8 mouse cellular contexts compared by ENCODE assay signal in genomic region chr10:120377327-120377752, GRCm38 (mm10).
DNase-seq lines count a peak whose midpoint lies in the region; ATAC-seq and TF ChIP-seq lines count a peak whose summit lies in the region.

No protein-coding gene starts in this region.

- no peak for TF ChIP-seq CTCF in gastrocnemius, adult 2 months (IDR thresholded peaks at IDR 0.05)

- no peaks in the 10 kb centered on the region for H3K36me3 ChIP-seq in hindbrain, embryonic 14.5 days (replicated peaks; ENCODE audit: control insufficient read depth, insufficient read depth)

- 13% methylated on average over 19 of the region's 19 CpGs for WGBS in hindbrain, embryonic 14.5 days

- H3K9me3 ChIP-seq in hindbrain, embryonic 14.5 days (ENCODE audit: control insufficient read depth, low read length) = no peaks in the 10 kb centered on the region

- H3K4me3 ChIP-seq in gastrocnemius, adult 2 months = peak overlapping the region; percentile 43
- H3K4me3 ChIP-seq in hindbrain, embryonic 14.5 days (replicated peaks; ENCODE audit: low read length) = no peak overlapping the region

- intact Hi-C loops in gastrocnemius, adult 2 months (cut with DNase I) = no loop called here

- H3K27ac ChIP-seq in gastrocnemius, adult 2 months = no peak overlapping the region
- no peak overlapping the region for H3K27ac ChIP-seq in hindbrain, embryonic 14.5 days

- DNase-seq in adrenal gland, postnatal 10 days = peak; percentile 88
- peak; percentile 48 to 50 for DNase-seq in cerebellum, postnatal 36 days
- peak; percentile 50 for DNase-seq in gastrocnemius, adult 2 months
- peak; percentile 89 for DNase-seq in hindbrain, embryonic 14.5 days (ENCODE audit: low spot score)
- peak; percentile 85 to 92 for DNase-seq in layer of hippocampus, postnatal 10 days (ENCODE audit: low spot score in 2 of 2)
- DNase-seq in lung, postnatal 4 days = peak; percentile 89
- peak; percentile 68 for DNase-seq in right cerebral cortex, postnatal 25 days
- no peak for DNase-seq in thymus, postnatal 25 days

- H3K4me2 ChIP-seq in hindbrain, embryonic 14.5 days (replicated peaks) = peak overlapping the region; percentile 22

- H3K4me1 ChIP-seq in hindbrain, embryonic 14.5 days (replicated peaks; ENCODE audit: control insufficient read depth, insufficient read depth, low read length) = peaks cover 22% of the 10 kb centered on the region

- no peaks in the 10 kb centered on the region for H3K27me3 ChIP-seq in hindbrain, embryonic 14.5 days (ENCODE audit: control insufficient read depth, insufficient read depth, low read length)

- no peak overlapping the region for H3K9ac ChIP-seq in hindbrain, embryonic 14.5 days

- ATAC-seq in hindbrain, embryonic 14.5 days (ENCODE audit: low FRiP score) = peak; percentile 93
